Mouse (Mus musculus) spleen, adult 2 months (tissue): ENCODE results near the gene Gm10273. TPM values are rescaled to one million over a fixed set of nuclear protein-coding genes. Genes with fewer than 3 reads are reported as not detected.

Experiments used
- DNase-seq, 2 experiments: peaks; one replicate each; pipeline versions ENCODE4 v3.0.0 to v3.0.0-alpha.2; 2012 to 2021; ENCODE audit warnings: low spot score in 2 of 2, low read depth in 1 of 2
- H3K27ac ChIP-seq: fragments of 200-500 bp; 2 replicates; pipeline ENCODE4 v1.5.1; 2012; ENCODE audit warnings: low read length, inconsistent platforms; ENCODE audit not compliant: insufficient read depth
- H3K27me3 ChIP-seq: fragments of 200-500 bp; 2 replicates; pipeline ENCODE4 v1.6.1; 2012; ENCODE audit warnings: mild to moderate bottlenecking, moderate library complexity, low read length, inconsistent platforms; ENCODE audit not compliant: control insufficient read depth, insufficient read depth
- H3K36me3 ChIP-seq: fragments of 200-500 bp; 2 replicates; pipeline ENCODE4 v1.6.1; 2012; ENCODE audit warnings: mild to moderate bottlenecking, low read length, inconsistent platforms; ENCODE audit not compliant: control insufficient read depth, insufficient read depth
- H3K4me1 ChIP-seq: fragments of 200-500 bp; 2 replicates; pipeline ENCODE4 v1.6.1; 2011; ENCODE audit warnings: inconsistent platforms; ENCODE audit not compliant: control insufficient read depth, insufficient read depth, insufficient read length
- H3K4me3 ChIP-seq: fragments of 200-500 bp; 2 replicates; pipeline ENCODE4 v1.5.1; 2011; ENCODE audit warnings: mild to moderate bottlenecking, inconsistent platforms; ENCODE audit not compliant: insufficient read depth, insufficient read length; ENCODE audit errors: extremely low read depth
- CTCF ChIP-seq: fragments of 200-500 bp; IDR thresholded peaks from 2 replicates; pipeline ENCODE4 v1.5.1; 2011; ENCODE audit warnings: mild to moderate bottlenecking, inconsistent platforms; ENCODE audit not compliant: insufficient read depth, insufficient read length, insufficient replicate concordance; ENCODE audit errors: extremely low read depth
- POLR2A ChIP-seq: fragments of 200-500 bp; IDR thresholded peaks from 2 replicates; pipeline ENCODE4 v1.6.1; 2011; ENCODE audit warnings: low read depth, low read length, inconsistent platforms
- WGBS: fragments of 180-500 bp; shearing (Covaris S2); methylation state at CpG from one replicate; pipeline ENCODE4 v1.1.7; 2018; 5-methylcytosine and 5-hydroxymethylcytosine counted together
- polyA plus RNA-seq: library from polyadenylated mRNA; depleted of rRNA; stranded (reverse); fragments of >200 nt; gene quantifications from 2 replicates; pipeline ENCODE4 v1.2.3, GENCODE M21; 2012

Gene Gm10273
- polyA plus RNA-seq, 1 experiment: 1.7 TPM

DNA sequence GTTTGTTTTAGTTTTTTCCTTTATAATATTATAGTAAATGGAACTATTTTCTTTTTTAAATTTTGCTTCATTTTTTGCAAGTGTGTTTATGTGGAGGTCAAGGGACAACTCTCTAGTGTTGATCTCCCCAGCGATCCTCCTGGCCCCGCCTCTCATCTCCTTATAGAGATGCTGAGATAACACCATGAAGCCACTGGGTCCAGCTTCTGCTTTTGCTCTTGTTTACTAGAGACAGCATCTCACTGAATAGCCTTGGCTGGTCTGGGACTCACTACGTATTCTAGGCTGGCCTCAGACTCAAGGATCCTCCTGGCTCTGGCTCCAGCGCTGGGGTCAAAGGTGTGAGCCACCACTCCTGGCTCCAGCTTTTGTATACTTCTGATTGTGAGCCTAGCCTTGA, 24.1 kb downstream of the Gm10273 start:
- TF ChIP-seq CTCF: no peak
- TF ChIP-seq POLR2A: no peak
- no peaks in the 10 kb centered on the region for H3K36me3 ChIP-seq
- H3K27ac ChIP-seq: no peak overlapping the region
- DNase-seq: no peak
- H3K4me3 ChIP-seq: no peak overlapping the region
- no peaks in the 10 kb centered on the region for H3K27me3 ChIP-seq
- no peaks in the 10 kb centered on the region for H3K4me1 ChIP-seq
- 73% methylated on average over 4 of the region's 4 CpGs for WGBS

DNA sequence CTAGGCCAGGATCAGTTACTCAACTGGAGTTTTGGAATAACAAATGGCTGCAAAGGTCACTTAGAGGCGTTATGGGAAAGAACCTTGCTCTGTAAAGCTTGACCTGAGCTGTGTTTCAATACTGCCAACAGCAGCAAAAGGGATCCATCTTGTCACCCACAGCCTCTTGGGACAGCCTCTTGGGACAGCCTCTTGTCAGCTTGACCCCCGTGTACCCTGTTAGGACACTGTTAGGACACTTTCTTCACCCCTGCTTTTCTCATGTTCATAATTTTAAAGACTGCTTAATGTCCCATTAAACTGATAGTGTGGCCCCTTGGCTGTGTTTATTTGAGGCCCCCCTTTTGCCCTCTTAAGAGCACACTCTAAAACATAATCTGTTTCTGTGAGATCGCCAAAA, 29.0 kb downstream of the Gm10273 start:
- 81% methylated on average over 3 of the region's 3 CpGs for WGBS
- no peaks in the 10 kb centered on the region for H3K27me3 ChIP-seq
- H3K4me3 ChIP-seq: no peak overlapping the region
- no peaks in the 10 kb centered on the region for H3K4me1 ChIP-seq
- no peaks in the 10 kb centered on the region for H3K36me3 ChIP-seq
- DNase-seq: no peak
- TF ChIP-seq CTCF (no peak), POLR2A (no peak)
- H3K27ac ChIP-seq: no peak overlapping the region

DNA sequence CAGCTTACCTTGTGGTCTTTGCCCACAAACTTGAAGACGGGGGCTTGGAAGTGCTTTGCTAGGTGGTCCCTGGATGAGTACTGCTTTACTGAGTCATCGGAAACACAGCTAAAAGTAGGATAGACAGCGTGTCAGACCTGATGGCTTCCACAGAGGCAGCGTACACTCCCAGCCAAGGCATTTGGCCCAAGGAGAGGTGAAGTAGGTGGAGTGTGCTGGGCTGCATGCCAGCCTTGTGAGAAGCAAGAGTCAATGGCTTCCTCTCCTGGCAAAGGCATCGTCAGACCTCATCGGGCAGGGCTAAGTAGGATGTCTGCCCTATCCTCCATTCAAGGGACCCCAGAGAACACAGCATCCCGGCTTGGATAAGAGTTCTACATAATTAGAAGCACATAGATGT, 29.9 kb downstream of the Gm10273 start:
- no peak overlapping the region for H3K27ac ChIP-seq
- DNase-seq: no peak
- TF ChIP-seq CTCF (no peak), POLR2A (no peak)
- 63% methylated on average over 7 of the region's 7 CpGs for WGBS
- no peaks in the 10 kb centered on the region for H3K4me1 ChIP-seq
- no peak overlapping the region for H3K4me3 ChIP-seq
- H3K36me3 ChIP-seq: no peaks in the 10 kb centered on the region
- H3K27me3 ChIP-seq: no peaks in the 10 kb centered on the region

DNA sequence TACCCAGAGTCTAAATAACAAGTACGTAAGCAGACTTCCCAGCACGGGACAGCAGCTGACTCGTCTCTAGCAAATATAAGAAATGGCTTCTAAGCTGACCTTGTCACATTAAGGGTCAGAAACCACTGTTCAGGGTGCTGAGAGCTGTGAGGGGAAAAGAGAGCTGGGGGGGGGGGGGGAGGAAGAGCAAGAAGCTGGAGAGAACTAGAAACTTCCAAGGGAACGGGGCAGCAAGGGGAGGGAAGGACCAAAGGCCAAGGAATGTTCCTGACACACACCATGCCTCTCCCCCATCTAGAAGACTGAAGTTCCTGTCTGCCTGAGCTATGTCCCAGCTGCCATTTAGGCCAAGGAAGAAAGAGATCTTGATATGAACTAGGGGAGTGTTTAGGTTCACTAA, 30.9 kb downstream of the Gm10273 start:
- H3K27me3 ChIP-seq: no peaks in the 10 kb centered on the region
- DNase-seq: no peak
- no peaks in the 10 kb centered on the region for H3K36me3 ChIP-seq
- TF ChIP-seq CTCF: no peak
- TF ChIP-seq POLR2A: no peak
- no peak overlapping the region for H3K27ac ChIP-seq
- 88% methylated on average over 4 of the region's 4 CpGs for WGBS
- H3K4me3 ChIP-seq: no peak overlapping the region
- H3K4me1 ChIP-seq: no peaks in the 10 kb centered on the region; the same call in 1 of the 2 replicates

DNA sequence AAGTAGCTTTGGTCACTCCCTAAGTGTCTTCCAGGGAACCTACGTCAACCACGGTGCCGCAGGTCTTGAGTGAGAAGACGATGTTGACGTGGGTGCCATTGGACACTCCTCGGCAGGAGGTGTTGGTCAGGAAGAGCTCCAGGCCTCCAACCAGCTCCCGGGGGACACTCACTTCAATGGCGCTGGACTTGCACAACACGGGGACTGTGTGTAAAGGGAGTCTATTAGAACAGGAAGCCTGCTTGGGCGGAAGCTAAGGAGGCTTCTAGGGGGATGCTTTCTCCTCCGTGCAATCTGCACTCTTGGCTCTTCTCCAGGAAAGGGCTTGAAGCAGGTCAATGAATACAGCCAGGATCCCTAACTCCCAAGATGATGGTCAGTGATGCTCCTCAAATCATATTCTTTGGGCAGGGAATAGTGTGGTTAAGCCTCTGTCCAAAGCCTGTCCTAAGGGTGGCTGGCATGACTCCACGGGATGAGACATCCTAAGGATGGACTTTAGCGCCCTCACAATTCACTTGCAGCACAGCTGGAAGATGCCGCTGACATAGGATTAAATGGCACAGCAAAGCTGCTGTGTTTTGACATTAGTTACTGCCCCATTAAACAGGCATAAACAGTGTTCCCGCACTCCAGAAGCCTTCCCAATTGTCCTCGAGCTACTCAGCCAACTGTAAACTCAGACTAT, 34.2 kb downstream of the Gm10273 start:
- no peaks in the 10 kb centered on the region; the same call in 1 of the 2 replicates for H3K4me1 ChIP-seq
- H3K27ac ChIP-seq: no peak overlapping the region
- WGBS: 82% methylated on average over 16 of the region's 16 CpGs

DNA sequence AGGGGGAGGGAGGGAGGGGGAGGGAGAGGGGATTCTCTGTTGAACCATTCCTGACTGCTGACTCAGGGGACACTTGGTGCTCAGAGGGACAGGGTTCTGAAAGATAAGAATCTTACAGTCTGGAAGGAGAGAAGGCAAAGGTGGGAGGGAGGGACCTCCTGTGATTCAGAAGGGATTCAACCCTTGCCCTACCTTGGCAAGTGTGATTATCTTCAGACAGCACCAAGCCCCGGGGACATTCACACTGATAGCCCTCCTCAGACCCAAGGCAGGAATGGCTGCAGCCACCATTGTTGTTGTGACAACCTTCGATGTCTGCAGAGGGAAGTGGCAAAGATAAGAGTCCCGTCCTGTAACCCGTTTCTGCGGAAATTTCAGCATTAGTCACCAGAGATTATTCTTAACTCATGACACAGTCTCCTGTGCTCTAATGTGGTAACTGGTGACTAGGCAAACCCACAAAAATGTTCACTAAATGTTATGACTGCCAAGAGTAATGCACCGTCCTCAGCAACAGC, 35.3 kb downstream of the Gm10273 start:
- Histone ChIP-seq H3K36me3 (no peaks in the 10 kb centered on the region), H3K4me3 (no peak overlapping the region), H3K27ac (no peak overlapping the region), H3K4me1 (no peaks in the 10 kb centered on the region; the same call in 1 of the 2 replicates), H3K27me3 (no peaks in the 10 kb centered on the region)
- WGBS: 7% methylated on average over 6 of the region's 6 CpGs
- no peak for DNase-seq
- TF ChIP-seq CTCF (no peak), POLR2A (no peak)

More for the DNA sequence above, 34.2 kb downstream of the Gm10273 start:
- Histone ChIP-seq H3K27me3 (no peaks in the 10 kb centered on the region), H3K36me3 (no peaks in the 10 kb centered on the region), H3K4me3 (no peak overlapping the region)
- TF ChIP-seq POLR2A (no peak), CTCF (no peak)
- no peak for DNase-seq

DNA sequence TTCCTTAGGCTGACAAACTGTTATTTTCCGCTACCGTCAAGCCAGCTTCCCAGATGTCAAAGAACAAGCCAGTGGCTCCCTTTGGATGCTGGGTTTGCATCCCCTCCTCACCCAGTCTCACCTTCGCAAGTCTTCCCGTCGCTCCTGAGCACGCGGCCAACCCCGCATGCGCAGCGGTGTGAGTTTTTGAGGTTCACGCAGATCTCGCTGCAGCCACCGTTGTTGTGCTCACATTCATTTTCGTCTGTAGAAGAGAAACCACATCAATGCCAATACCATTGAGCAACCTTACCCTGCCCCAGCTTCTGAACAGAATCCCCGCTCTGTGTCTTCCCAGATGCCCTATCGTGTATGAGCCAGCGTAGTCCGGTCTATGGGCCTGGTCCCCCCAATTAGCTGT, 40.3 kb downstream of the Gm10273 start:
- TF ChIP-seq POLR2A (no peak), CTCF (no peak)
- Histone ChIP-seq H3K4me1 (no peaks in the 10 kb centered on the region; the same call in 1 of the 2 replicates), H3K27me3 (no peaks in the 10 kb centered on the region), H3K4me3 (no peak overlapping the region), H3K27ac (no peak overlapping the region), H3K36me3 (no peaks in the 10 kb centered on the region)
- 88% methylated on average over 18 of the region's 18 CpGs for WGBS
- no peak for DNase-seq
